Mouse (Mus musculus): ENCODE data around the gene Hist1h2ad.

GRCm38 (mm10) chr13:23593051-23593770, 19.0 kb downstream of the Hist1h2ad start:
- TF ChIP-seq CTCF (IDR thresholded peaks at IDR 0.05; ENCODE audit: borderline replicate concordance, insufficient read depth, low read depth, low read length) (no peak), POLR2A (IDR thresholded peaks at IDR 0.05; ENCODE audit: borderline replicate concordance, insufficient read depth, low read length) (no peak)

Data from cerebellum, adult 2 months (tissue).